Mouse (Mus musculus): ENCODE measurements around the gene Apol6. TPM values are rescaled to one million over a fixed set of nuclear protein-coding genes. Genes with fewer than 3 reads are reported as not detected.

Apol6 gene
- total RNA-seq, 2 experiments from 2014 or later = 0.62 to 0.65 TPM

GRCm38 (mm10) chr15:77071501-77071900 is 27.0 kb downstream of the Apol6 start:
- DNase-seq = peak; percentile 37

- DNase-seq = no peak
These were observed 28.1 kb downstream of the Apol6 start for GRCm38 (mm10) chr15:77072556-77073163.

- DNase-seq = no peak
These were observed 32.0 kb downstream of the Apol6 start for GRCm38 (mm10) chr15:77076523-77076922.

GRCm38 (mm10) chr15:77077906-77078305 is 33.4 kb downstream of the Apol6 start:
- DNase-seq = no peak

- no peak for DNase-seq
These were observed 34.3 kb downstream of the Apol6 start for GRCm38 (mm10) chr15:77078786-77079185.

GRCm38 (mm10) chr15:77079256-77079822 is 34.8 kb downstream of the Apol6 start:
- no peak for DNase-seq

GRCm38 (mm10) chr15:77079890-77080361 is 35.4 kb downstream of the Apol6 start:
- peak; percentile 35 for DNase-seq

- no peak for DNase-seq
These were observed 36.2 kb downstream of the Apol6 start for GRCm38 (mm10) chr15:77080684-77081254.

GRCm38 (mm10) chr15:77081454-77081853 is 36.9 kb downstream of the Apol6 start:
- no peak for DNase-seq

- peak; percentile 78 for DNase-seq
These were observed 41.3 kb downstream of the Apol6 start for GRCm38 (mm10) chr15:77085818-77086217.

GRCm38 (mm10) chr15:77086488-77086887 is 42.0 kb downstream of the Apol6 start:
- no peak for DNase-seq

GRCm38 (mm10) chr15:77089249-77089648 is 44.7 kb downstream of the Apol6 start:
- no peak for DNase-seq

GRCm38 (mm10) chr15:77090531-77090930 is 46.0 kb downstream of the Apol6 start:
- no peak for DNase-seq

- no peak for DNase-seq
These were observed 46.9 kb downstream of the Apol6 start for GRCm38 (mm10) chr15:77091394-77091793.

- DNase-seq = no peak
These were observed 49.9 kb downstream of the Apol6 start for GRCm38 (mm10) chr15:77094431-77094830.

GRCm38 (mm10) chr15:77095216-77095615 is 50.7 kb downstream of the Apol6 start:
- DNase-seq = no peak

GRCm38 (mm10) chr15:77097358-77097757 is 52.8 kb downstream of the Apol6 start:
- DNase-seq = no peak

GRCm38 (mm10) chr15:77099756-77100155 is 55.2 kb downstream of the Apol6 start:
- no peak for DNase-seq

GRCm38 (mm10) chr15:77102685-77103084 is 58.2 kb downstream of the Apol6 start:
- DNase-seq = no peak

- no peak for DNase-seq
These were observed 60.0 kb downstream of the Apol6 start for GRCm38 (mm10) chr15:77104349-77105158.

GRCm38 (mm10) chr15:77105273-77105672 is 60.7 kb downstream of the Apol6 start:
- no peak for DNase-seq

Data from heart, postnatal 4 days (tissue).